Mouse (Mus musculus) kidney, embryonic 15.5 days (tissue): ENCODE measurements at regions not wholly inside any gene's neighbourhood (a gene's known extent, or its start where the extent isn't known, plus 50 kb on each side); places are given as distances from the start of the nearest gene placed in this dataset.

Experiments used
- ATAC-seq: fragments of 200-750 bp; cut with Nextera tagmentation; replicated peaks from 2 replicates; pipeline ENCODE4 v1.8.0; 2017; ENCODE audit warnings: moderate TSS enrichment; ENCODE audit not compliant: low FRiP score
- H3K27ac ChIP-seq: fragments of 300-500 bp; sonication (generic); 2 replicates; pipeline ENCODE4 v1.5.1; 2015; ENCODE audit warnings: mild to moderate bottlenecking, inconsistent platforms
- H3K27me3 ChIP-seq: fragments of 300-500 bp; sonication (generic); 2 replicates; pipeline ENCODE4 v1.6.1; 2015; ENCODE audit warnings: inconsistent platforms
- H3K36me3 ChIP-seq: fragments of 300-500 bp; sonication (generic); 2 replicates; pipeline ENCODE4 v1.6.1; 2015; ENCODE audit warnings: inconsistent platforms
- H3K4me1 ChIP-seq: fragments of 300-500 bp; sonication (generic); 2 replicates; pipeline ENCODE4 v1.6.1; 2015; ENCODE audit warnings: inconsistent platforms
- H3K4me2 ChIP-seq: fragments of 300-500 bp; sonication (generic); 2 replicates; pipeline ENCODE4 v1.6.1; 2015; ENCODE audit warnings: moderate library complexity, mild to moderate bottlenecking, inconsistent platforms
- H3K4me3 ChIP-seq: fragments of 300-500 bp; sonication (generic); replicated peaks from 2 replicates; pipeline ENCODE4 v1.5.1; 2015; ENCODE audit warnings: mild to moderate bottlenecking, inconsistent platforms
- H3K9ac ChIP-seq: fragments of 300-500 bp; sonication (generic); 2 replicates; pipeline ENCODE4 v1.6.1; 2015; ENCODE audit warnings: mild to moderate bottlenecking, inconsistent platforms
- H3K9me3 ChIP-seq: fragments of 300-500 bp; sonication (generic); replicated peaks from 2 replicates; pipeline ENCODE4 v1.6.1; 2016; ENCODE audit warnings: inconsistent platforms
- WGBS: fragments of 180-500 bp; shearing (Covaris S2); methylation state at CpG from one replicate; pipeline ENCODE4 v1.1.7; 2015; ENCODE audit warnings: mixed read lengths; 5-methylcytosine and 5-hydroxymethylcytosine counted together

DNA sequence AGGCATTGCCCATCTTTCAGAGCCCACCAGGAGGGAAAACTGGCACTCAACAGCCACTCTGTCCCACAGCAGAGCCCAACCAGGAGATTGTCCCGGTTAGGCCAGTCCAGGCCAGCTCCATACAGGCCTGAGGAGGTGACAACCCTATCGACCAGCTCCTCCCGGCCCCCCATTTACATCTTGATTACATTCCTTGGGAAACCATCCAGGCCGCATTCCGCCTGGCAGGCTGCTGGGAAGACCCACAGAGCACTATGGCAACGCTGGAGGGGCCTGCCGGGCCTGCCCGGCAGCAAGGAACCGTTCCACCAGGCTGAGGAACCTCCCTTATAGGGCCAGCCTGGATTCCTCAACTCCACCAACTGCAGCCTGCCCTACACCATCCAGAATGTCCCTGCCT, 149.7 kb downstream of the Efnb1 start:
- H3K36me3 ChIP-seq = no peaks in the 10 kb centered on the region
- no peak overlapping the region for H3K4me3 ChIP-seq
- peak overlapping the region; percentile 82 for H3K27ac ChIP-seq
- ATAC-seq = peak; percentile 86
- no peaks in the 10 kb centered on the region for H3K9me3 ChIP-seq
- H3K4me2 ChIP-seq = no peak overlapping the region
- WGBS = 7% methylated on average over 9 of the region's 9 CpGs
- peaks cover 92% of the 10 kb centered on the region for H3K27me3 ChIP-seq
- peaks cover 43% of the 10 kb centered on the region for H3K4me1 ChIP-seq
- no peak overlapping the region for H3K9ac ChIP-seq

GRCm38 (mm10) chrX:99280991-99281390, 145.1 kb downstream of the Efnb1 start:
- H3K4me1 ChIP-seq = peaks cover 36% of the 10 kb centered on the region
- peaks cover 89% of the 10 kb centered on the region for H3K27me3 ChIP-seq
- H3K4me2 ChIP-seq = no peak overlapping the region
- H3K9ac ChIP-seq = no peak overlapping the region
- no peak overlapping the region for H3K4me3 ChIP-seq
- no peaks in the 10 kb centered on the region for H3K36me3 ChIP-seq
- no peaks in the 10 kb centered on the region for H3K9me3 ChIP-seq
- 43% methylated on average over 5 of the region's 5 CpGs for WGBS
- peak overlapping the region; percentile 76 for H3K27ac ChIP-seq
- ATAC-seq = peak; percentile 72

- no peak overlapping the region for H3K9ac ChIP-seq
- H3K9me3 ChIP-seq = no peaks in the 10 kb centered on the region
- no peaks in the 10 kb centered on the region for H3K36me3 ChIP-seq
- peaks cover 32% of the 10 kb centered on the region for H3K4me1 ChIP-seq
- H3K4me2 ChIP-seq = no peak overlapping the region
- peaks cover 89% of the 10 kb centered on the region for H3K27me3 ChIP-seq
- H3K27ac ChIP-seq = peak overlapping the region; percentile 76
- WGBS = 52% methylated on average over 5 of the region's 5 CpGs
- no peak overlapping the region for H3K4me3 ChIP-seq
- peak; percentile 73 for ATAC-seq
Measured at GRCm38 (mm10) chrX:99280543-99280942, 144.6 kb downstream of the Efnb1 start.

DNA sequence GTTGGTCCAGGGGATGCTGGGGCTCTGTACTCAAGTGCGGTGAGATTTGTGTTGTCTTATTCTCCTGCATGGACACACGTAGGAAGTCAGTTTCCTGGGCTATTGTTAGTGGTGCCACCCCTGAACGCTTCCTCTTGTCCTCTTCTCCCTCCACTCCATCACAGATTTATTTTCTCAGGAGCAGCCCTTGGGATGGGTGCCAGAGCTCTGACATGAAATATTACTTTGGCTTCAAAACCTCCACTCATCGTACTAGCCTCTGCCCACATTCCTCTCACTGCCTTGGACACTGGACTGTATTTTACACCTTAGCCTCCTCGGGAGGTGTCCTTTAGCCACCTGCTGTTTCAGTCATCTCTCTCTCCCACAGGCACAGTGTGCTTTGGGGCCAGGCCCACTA, 139.6 kb downstream of the Efnb1 start:
- 45% methylated on average over 5 of the region's 5 CpGs for WGBS
- Histone ChIP-seq H3K9me3 (no peaks in the 10 kb centered on the region), H3K4me1 (peaks cover 4% of the 10 kb centered on the region; the same call in 1 of the 2 replicates), H3K4me3 (no peak overlapping the region), H3K36me3 (no peaks in the 10 kb centered on the region), H3K9ac (no peak overlapping the region), H3K27ac (no peak overlapping the region), H3K27me3 (peaks cover 62% of the 10 kb centered on the region), H3K4me2 (no peak overlapping the region)
- ATAC-seq = no peak; the same call in 1 of the 2 replicates

- H3K9me3 ChIP-seq = no peaks in the 10 kb centered on the region
- 0 out of 2 replicates have a peak, but pooled peaks cover 3% of the 10 kb centered on the region for H3K4me1 ChIP-seq
- 69% methylated on average over 3 of the region's 3 CpGs for WGBS
- 0 out of 2 replicates have a peak, but pooled peaks have one; percentile 25 for ATAC-seq
- no peak overlapping the region for H3K4me3 ChIP-seq
- no peak overlapping the region for H3K9ac ChIP-seq
- no peak overlapping the region for H3K27ac ChIP-seq
- no peaks in the 10 kb centered on the region for H3K36me3 ChIP-seq
- H3K27me3 ChIP-seq = peaks cover 40% of the 10 kb centered on the region
- H3K4me2 ChIP-seq = no peak overlapping the region
Measured at GRCm38 (mm10) chrX:99271908-99272307, 136.0 kb downstream of the Efnb1 start.

- Histone ChIP-seq H3K36me3 (no peaks in the 10 kb centered on the region), H3K27me3 (peaks cover 88% of the 10 kb centered on the region), H3K9ac (no peak overlapping the region), H3K27ac (no peak overlapping the region), H3K4me2 (no peak overlapping the region), H3K4me3 (no peak overlapping the region), H3K4me1 (no peaks in the 10 kb centered on the region), H3K9me3 (no peaks in the 10 kb centered on the region)
- ATAC-seq = no peak
- 73% methylated on average over 5 of the region's 5 CpGs for WGBS
Measured at GRCm38 (mm10) chrX:99249038-99249607, 113.2 kb downstream of the Efnb1 start.

DNA sequence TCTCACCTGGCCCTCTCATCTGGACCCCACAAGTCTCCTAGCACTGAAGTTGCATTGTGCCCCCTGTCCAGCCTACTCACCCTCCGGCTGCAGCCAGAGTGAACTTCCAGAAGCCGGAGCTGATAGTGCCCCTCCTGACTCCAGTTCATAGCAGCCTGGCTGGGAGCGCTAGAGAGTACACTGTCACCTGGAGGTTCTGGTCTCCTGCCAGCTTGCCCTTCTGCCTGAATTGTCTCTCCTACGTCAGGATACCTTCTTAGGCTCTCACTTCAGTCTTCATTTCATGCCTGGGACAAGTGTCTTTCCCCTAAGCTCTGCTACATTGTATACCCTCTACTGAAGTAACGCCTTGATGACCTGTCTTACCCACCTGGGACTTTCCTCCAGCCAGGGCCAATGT, 112.3 kb downstream of the Efnb1 start:
- Histone ChIP-seq H3K4me1 (no peaks in the 10 kb centered on the region), H3K27ac (no peak overlapping the region), H3K9me3 (no peaks in the 10 kb centered on the region), H3K4me3 (no peak overlapping the region), H3K4me2 (no peak overlapping the region), H3K9ac (no peak overlapping the region), H3K27me3 (peaks cover 87% of the 10 kb centered on the region), H3K36me3 (no peaks in the 10 kb centered on the region)
- no peak for ATAC-seq
- WGBS = 93% methylated on average over 5 of the region's 5 CpGs

DNA sequence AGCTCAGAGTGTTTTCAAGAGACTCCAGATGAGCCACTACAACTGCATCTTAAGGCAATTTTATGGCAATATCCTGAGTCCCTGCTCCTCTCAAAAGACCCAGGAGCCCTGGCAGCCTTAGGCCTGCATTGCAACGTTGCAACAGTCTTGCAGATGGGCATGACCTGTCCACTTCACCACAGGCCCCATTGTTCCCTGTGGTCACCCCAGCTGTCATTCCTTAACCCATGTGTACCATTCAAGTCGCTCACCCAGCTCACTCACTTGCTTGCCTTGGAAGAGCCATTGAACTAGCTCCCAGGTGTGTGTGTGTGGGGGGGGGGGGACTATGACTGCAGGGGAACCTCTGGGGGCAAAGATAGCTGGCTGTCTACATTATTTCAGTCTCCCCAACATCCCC, 110.8 kb downstream of the Efnb1 start:
- Histone ChIP-seq H3K27me3 (peaks cover 88% of the 10 kb centered on the region), H3K4me2 (no peak overlapping the region), H3K9me3 (no peaks in the 10 kb centered on the region), H3K9ac (no peak overlapping the region), H3K36me3 (no peaks in the 10 kb centered on the region), H3K4me3 (no peak overlapping the region), H3K4me1 (peaks cover 4% of the 10 kb centered on the region), H3K27ac (no peak overlapping the region)
- WGBS = 51% methylated on average over 2 of the region's 2 CpGs
- ATAC-seq = no peak

DNA sequence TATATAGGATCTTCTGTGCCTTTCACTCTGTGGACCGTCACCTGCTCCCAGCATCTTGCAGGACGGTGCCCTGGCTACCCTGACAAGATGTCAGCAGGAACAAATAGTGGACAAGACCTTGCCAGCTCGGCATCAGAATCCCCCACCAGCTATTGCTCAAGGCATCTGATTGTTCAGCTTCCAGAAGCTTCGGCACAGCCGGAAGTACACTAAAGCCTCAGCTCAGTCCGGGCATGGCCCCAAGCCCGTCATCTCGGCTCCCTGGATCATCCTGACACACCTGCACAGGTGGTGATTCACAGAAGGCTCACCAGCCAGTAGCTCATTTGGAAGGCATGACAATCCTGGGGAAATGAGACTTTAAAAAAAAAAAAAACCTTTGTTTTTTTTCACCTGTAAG, 110.1 kb downstream of the Efnb1 start:
- 89% methylated on average over 8 of the region's 8 CpGs for WGBS
- Histone ChIP-seq H3K9me3 (no peaks in the 10 kb centered on the region), H3K9ac (no peak overlapping the region), H3K27me3 (peaks cover 87% of the 10 kb centered on the region), H3K4me3 (no peak overlapping the region), H3K4me2 (no peak overlapping the region), H3K27ac (no peak overlapping the region), H3K4me1 (peaks cover 10% of the 10 kb centered on the region), H3K36me3 (no peaks in the 10 kb centered on the region)
- ATAC-seq = no peak

DNA sequence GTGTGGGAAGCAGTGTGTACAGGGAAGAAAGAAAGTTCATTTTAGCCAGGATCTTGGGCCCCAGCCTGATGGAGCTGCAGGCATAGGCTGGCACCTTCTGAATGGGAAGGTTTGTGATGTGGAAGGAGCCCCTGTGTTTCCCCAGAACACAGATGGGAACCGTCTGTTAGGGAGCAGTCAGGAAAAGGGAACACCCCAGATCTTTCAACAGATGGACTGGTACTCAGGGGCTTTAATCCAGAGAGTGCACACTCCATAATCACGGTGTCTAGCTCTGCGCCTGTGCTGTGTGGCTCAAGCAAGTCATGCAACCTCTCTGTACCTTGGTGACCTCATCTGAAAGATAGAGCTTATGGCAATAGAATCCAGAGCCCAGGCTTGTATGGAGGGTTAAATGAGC, 109.6 kb downstream of the Efnb1 start:
- H3K4me1 ChIP-seq = peaks cover 10% of the 10 kb centered on the region
- H3K9me3 ChIP-seq = no peaks in the 10 kb centered on the region
- 94% methylated on average over 3 of the region's 3 CpGs for WGBS
- no peak overlapping the region for H3K4me2 ChIP-seq
- H3K4me3 ChIP-seq = no peak overlapping the region
- H3K9ac ChIP-seq = no peak overlapping the region
- peaks cover 88% of the 10 kb centered on the region for H3K27me3 ChIP-seq
- ATAC-seq = no peak
- no peak overlapping the region for H3K27ac ChIP-seq
- H3K36me3 ChIP-seq = no peaks in the 10 kb centered on the region

DNA sequence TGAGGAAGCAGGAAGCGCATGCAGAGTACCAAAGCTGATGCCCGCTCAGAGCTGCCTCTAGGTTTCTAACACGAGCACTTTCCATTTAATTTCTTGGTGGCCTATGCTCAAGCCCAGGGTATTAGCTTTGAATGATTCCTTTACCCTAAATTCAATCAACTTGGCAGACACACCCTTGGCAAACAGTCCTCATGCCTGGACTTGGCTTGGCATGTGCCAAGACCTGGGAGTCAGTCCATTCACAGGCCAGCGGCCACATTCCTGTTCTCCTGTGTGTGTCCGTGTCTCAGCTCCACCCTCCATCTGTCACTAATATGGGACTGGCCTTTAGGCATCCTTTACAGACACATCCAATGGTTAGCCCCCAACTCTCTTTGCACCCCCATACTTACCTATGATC, 107.3 kb downstream of the Efnb1 start:
- H3K27ac ChIP-seq = no peak overlapping the region
- H3K4me3 ChIP-seq = no peak overlapping the region
- H3K4me2 ChIP-seq = no peak overlapping the region
- H3K27me3 ChIP-seq = peaks cover 83% of the 10 kb centered on the region
- no peaks in the 10 kb centered on the region for H3K36me3 ChIP-seq
- ATAC-seq = no peak
- H3K9ac ChIP-seq = no peak overlapping the region
- 92% methylated on average over 5 of the region's 5 CpGs for WGBS
- peaks cover 12% of the 10 kb centered on the region for H3K4me1 ChIP-seq
- H3K9me3 ChIP-seq = no peaks in the 10 kb centered on the region

DNA sequence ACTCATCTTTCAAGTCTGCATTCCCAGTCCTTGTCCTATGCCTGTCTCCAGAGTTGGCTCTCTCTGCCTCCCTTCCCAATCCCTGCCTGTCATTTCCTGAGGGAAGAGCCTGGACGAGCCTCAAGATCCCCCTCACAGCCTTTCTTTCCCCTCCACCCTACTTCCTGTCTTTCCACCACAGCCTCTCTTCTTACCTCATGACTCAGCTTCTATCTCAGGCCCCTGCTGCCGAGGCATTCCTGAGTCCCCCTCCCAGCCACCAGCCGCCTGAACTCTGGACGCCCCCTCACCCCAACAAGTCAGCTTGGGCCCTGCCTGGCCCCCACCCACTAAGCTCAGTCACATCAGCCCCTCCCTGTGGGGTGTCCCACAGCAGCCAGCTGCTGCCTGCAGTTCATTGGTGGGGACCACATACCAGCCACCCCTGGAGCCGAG, 105.8 kb downstream of the Efnb1 start:
- H3K27ac ChIP-seq = peak overlapping the region; percentile 52

DNA sequence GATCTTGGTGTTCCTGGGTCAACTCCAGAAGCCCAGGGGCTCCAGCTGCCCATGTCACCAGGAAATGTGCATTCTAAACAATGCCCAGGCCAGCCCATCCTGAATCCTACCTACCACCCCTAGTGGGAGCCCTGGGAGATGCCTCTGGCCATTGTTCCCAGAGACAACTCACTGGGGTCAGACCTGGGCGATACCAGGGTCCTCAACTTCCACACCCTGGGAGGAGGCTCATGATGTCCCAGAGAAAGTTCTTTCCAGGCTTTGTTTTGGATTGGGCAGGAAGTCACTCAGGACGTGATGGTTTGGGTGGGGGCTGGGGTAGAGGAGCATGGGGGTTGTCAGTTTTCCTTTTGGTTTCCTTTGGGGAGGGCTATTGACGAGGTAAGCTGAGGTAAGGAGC, 97.1 kb downstream of the Efnb1 start:
- Histone ChIP-seq H3K4me1 (peaks cover 14% of the 10 kb centered on the region), H3K27me3 (peaks cover 51% of the 10 kb centered on the region), H3K9ac (no peak overlapping the region), H3K9me3 (no peaks in the 10 kb centered on the region), H3K36me3 (no peaks in the 10 kb centered on the region), H3K27ac (no peak overlapping the region), H3K4me2 (no peak overlapping the region), H3K4me3 (no peak overlapping the region)
- ATAC-seq = no peak
- WGBS = 57% methylated on average over 3 of the region's 3 CpGs

More for the DNA sequence above, 105.8 kb downstream of the Efnb1 start:
- ATAC-seq = peak; percentile 74
- Histone ChIP-seq H3K9ac (no peak overlapping the region), H3K36me3 (no peaks in the 10 kb centered on the region), H3K9me3 (no peaks in the 10 kb centered on the region), H3K27me3 (peaks cover 73% of the 10 kb centered on the region), H3K4me3 (no peak overlapping the region), H3K4me2 (no peak overlapping the region), H3K4me1 (peaks cover 12% of the 10 kb centered on the region)
- WGBS = 29% methylated on average over 5 of the region's 5 CpGs
